Mouse (Mus musculus) right cerebral cortex, postnatal 25 days (tissue): ENCODE measurements around the gene Cavin1.

Experiments used
- DNase-seq: peaks from one replicate; pipeline ENCODE4 v3.0.0; 2022

Cavin1 gene

DNA sequence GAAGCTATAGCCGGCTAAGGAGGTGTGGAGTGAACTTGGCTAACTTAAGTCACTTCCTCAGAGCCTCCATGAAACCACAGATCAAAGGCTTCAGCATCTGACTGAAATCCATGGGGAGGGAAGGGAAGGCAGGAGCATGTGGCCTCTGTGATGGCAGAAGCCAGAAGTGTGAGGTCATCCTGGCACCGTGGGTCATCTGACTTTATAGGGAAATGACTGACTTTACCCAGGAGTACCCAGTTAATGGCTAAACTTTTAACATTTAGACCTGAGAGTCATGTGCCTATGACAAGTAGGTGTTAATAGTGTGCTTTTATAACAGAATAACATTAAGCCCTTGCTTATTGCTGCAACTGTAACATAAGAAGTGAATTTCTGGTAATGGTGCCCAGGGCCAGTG is 62.6 kb downstream of the Cavin1 start:
- no peak for DNase-seq

DNA sequence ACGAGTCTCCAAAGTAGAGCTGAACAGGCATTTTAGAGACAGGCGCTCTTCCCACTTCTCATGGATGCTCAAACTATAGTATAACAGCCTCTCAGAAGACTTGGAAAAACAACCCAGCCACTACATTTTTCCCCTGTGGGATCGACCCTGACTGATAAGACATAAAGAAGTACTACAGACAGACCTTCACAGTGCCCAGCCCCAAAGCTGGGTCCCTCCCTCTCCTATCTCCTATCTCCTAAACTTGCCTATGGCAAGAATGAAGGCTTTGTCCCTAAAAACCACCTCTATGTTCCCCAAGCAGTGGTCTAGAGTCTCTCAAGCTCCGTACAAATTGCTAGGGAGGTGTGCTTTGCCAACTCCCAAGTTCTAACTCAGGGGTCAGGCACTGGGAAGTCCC is 63.8 kb downstream of the Cavin1 start:
- DNase-seq = no peak
